Mouse (Mus musculus) adipocyte (in vitro differentiated cells): ENCODE measurements around the gene Rnase11.
A peak's percentile ranks its signal among the peaks of the same experiment; 100 is the strongest.

Experiments
- DNase-seq: peaks from one replicate; pipeline ENCODE4 v3.0.0-alpha.2; 2016; ENCODE audit warnings: low spot score

The Rnase11 gene

GRCm38 (mm10) chr14:51008781-51009180 lies 41.2 kb downstream of the Rnase11 start:
- no peak for DNase-seq

- peak; percentile 98 for DNase-seq
These were observed 41.8 kb downstream of the Rnase11 start for GRCm38 (mm10) chr14:51007914-51008713.

- no peak for DNase-seq
These were observed 42.7 kb downstream of the Rnase11 start, which contains the start of gene Rnase10 for GRCm38 (mm10) chr14:51007152-51007801. Gene Rnase10, plus strand, starts transcription at chr14:51007751.
